Mouse (Mus musculus): ENCODE measurements around the gene Car9. TPM values are rescaled to one million over a fixed set of nuclear protein-coding genes. Genes with fewer than 3 reads are reported as not detected.

The Car9 gene
- total RNA-seq (2014; rRNA removed) (0.20 and 0.28 TPM in 2 replicates), polyA plus RNA-seq (2012; rRNA removed) (0.14 and 0.20 TPM in 2 replicates)

DNA sequence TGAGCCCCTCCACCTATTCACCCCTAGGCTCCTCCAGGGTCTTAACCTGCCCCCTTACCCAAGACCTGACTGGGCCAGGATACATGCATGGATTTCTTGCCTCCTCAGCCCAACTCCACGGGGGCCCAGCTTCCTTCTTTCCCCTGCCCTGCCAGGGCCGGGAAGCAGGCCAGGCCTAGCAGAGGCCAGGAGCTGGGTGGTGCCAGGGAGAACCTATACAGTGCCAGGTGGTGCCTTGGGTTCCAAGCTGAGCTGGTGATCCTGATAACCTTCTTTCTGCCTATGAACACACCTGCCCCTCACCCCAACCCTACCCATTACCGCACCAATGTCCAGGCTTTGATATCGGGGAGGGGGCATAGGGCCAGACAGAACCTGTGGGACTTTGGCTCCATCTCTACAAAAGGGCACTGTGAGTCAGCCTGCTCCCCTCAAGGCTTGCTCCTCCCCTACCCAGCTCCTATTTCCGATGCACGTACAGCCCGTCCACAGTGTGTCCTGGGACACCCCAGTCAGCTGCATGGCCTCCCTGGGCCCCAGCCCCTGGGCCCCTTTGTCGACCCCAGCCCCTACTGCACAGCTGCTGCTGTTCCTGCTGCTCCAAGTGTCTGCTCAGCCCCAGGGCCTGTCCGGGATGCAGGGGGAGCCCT, at the start of gene Car9:
Gene Car9, plus strand, starts transcription at position 431 of the 650 bp plus-strand sequence.
- no peaks in the 10 kb centered on the region for H3K27me3 ChIP-seq (ENCODE audit: control insufficient read depth, insufficient read depth, low read length)
- no peaks in the 10 kb centered on the region; the same call in none of the 2 replicates for H3K4me1 ChIP-seq (ENCODE audit: control insufficient read depth, insufficient read depth, low read length)
- no peak within 1 kb of the TSS for H3K9ac ChIP-seq (ENCODE audit: low read depth, low read length)
- no peak within 1 kb of the TSS for H3K27ac ChIP-seq (replicated peaks; ENCODE audit: insufficient read depth, low read depth, low read length)
- no peaks in the 10 kb centered on the region for H3K36me3 ChIP-seq (ENCODE audit: control insufficient read depth, insufficient read depth, low read length)
- H3K79me2 ChIP-seq (ENCODE audit: control insufficient read depth, insufficient read depth, low read length): no peaks in the 10 kb centered on the region
- 80% methylated on average over 9 of the region's 9 CpGs for WGBS
- H3K4me3 ChIP-seq (ENCODE audit: insufficient read depth, low read depth, low read length): no peak within 1 kb of the TSS
- TF ChIP-seq CTCF (IDR thresholded peaks at IDR 0.05; ENCODE audit: low read depth, low read length) (no peak), POLR2A (IDR thresholded peaks at IDR 0.05; ENCODE audit: extremely low read depth, insufficient read depth, low read length) (no peak)
- no peak for DNase-seq (ENCODE audit: extremely low read depth, low read depth, low spot score)

DNA sequence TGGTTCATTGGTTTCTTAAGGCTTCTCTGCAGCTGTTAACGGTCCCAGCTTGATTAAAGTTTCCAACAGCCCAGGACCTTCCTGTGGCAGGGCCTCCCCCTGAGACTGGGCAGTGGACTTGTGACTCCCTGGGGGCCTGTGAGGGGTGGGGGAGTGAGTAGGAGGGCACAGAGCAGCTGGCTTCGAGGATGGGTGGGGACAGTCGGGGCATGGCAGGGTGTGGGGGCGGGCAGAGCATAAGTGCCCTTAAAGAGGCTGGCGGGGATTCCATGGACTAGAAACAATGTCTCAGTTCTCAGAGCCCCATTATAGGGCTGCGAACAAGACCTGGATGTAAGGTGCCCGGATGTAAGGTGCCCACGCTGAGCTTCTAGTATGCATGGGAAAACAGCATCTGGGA, 49.6 kb upstream of the Car9 start:
- 40% methylated on average over 8 of the region's 8 CpGs for WGBS
- Histone ChIP-seq H3K9ac (ENCODE audit: low read depth, low read length) (no peak overlapping the region), H3K79me2 (ENCODE audit: control insufficient read depth, insufficient read depth, low read length) (no peaks in the 10 kb centered on the region), H3K36me3 (ENCODE audit: control insufficient read depth, insufficient read depth, low read length) (no peaks in the 10 kb centered on the region), H3K27ac (replicated peaks; ENCODE audit: insufficient read depth, low read depth, low read length) (no peak overlapping the region), H3K4me1 (ENCODE audit: control insufficient read depth, insufficient read depth, low read length) (no peaks in the 10 kb centered on the region; the same call in 1 of the 2 replicates), H3K27me3 (ENCODE audit: control insufficient read depth, insufficient read depth, low read length) (0 out of 2 replicates have a peak, but pooled peaks cover 6% of the 10 kb centered on the region), H3K4me3 (ENCODE audit: insufficient read depth, low read depth, low read length) (no peak overlapping the region)
- TF ChIP-seq POLR2A (IDR thresholded peaks at IDR 0.05; ENCODE audit: extremely low read depth, insufficient read depth, low read length) (no peak), CTCF (IDR thresholded peaks at IDR 0.05; ENCODE audit: low read depth, low read length) (no peak)
- DNase-seq (ENCODE audit: extremely low read depth, low read depth, low spot score): no peak

DNA sequence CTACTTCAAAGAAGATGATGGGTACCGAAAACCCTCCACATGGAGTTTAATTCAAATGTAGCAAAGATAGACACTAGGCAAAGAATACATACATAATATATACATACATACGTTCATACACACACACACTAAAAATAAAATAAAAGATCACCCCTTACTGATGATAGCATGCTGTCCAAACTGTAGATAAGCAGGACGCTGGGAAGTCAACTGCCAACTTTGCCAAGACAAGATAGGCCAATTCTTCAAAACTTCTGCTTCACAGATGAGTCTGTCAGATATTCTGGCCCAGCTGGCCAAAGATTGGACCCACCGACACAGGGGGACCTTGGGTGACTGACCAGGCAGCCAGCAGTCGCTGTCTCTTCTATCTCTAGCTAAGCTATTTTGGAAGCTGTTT, 43.7 kb upstream of the Car9 start:
- Histone ChIP-seq H3K4me3 (ENCODE audit: insufficient read depth, low read depth, low read length) (no peak overlapping the region), H3K79me2 (ENCODE audit: control insufficient read depth, insufficient read depth, low read length) (no peaks in the 10 kb centered on the region), H3K27me3 (ENCODE audit: control insufficient read depth, insufficient read depth, low read length) (no peaks in the 10 kb centered on the region), H3K27ac (replicated peaks; ENCODE audit: insufficient read depth, low read depth, low read length) (no peak overlapping the region), H3K9ac (ENCODE audit: low read depth, low read length) (no peak overlapping the region), H3K36me3 (ENCODE audit: control insufficient read depth, insufficient read depth, low read length) (no peaks in the 10 kb centered on the region), H3K4me1 (ENCODE audit: control insufficient read depth, insufficient read depth, low read length) (no peaks in the 10 kb centered on the region)
- WGBS: 92% methylated on average over 5 of the region's 5 CpGs
- no peak for DNase-seq (ENCODE audit: extremely low read depth, low read depth, low spot score)
- no peak for TF ChIP-seq CTCF (IDR thresholded peaks at IDR 0.05; ENCODE audit: low read depth, low read length)
- TF ChIP-seq POLR2A (IDR thresholded peaks at IDR 0.05; ENCODE audit: extremely low read depth, insufficient read depth, low read length): no peak

DNA sequence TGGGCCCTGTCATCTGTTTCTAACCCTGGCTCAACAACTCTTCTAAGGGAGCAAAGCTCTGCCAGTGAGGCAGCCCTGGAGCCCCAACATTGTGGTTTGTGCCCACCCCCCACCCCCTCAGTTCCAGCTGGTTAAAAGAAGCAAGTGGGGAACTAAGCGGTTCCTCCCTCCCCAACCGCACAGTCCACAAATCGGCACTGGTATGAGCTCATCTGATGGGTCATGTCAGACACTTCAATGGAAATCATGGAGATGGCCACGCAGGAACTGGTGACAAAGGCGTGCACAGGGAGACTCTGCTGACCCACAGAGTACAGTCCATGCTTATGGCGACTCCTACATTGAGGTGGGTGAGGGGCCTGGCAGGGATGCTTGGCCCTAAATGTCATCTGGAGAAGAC, 40.8 kb upstream of the Car9 start:
- DNase-seq (ENCODE audit: extremely low read depth, low read depth, low spot score): no peak
- Histone ChIP-seq H3K4me1 (ENCODE audit: control insufficient read depth, insufficient read depth, low read length) (no peaks in the 10 kb centered on the region), H3K27me3 (ENCODE audit: control insufficient read depth, insufficient read depth, low read length) (no peaks in the 10 kb centered on the region), H3K36me3 (ENCODE audit: control insufficient read depth, insufficient read depth, low read length) (no peaks in the 10 kb centered on the region), H3K9ac (ENCODE audit: low read depth, low read length) (no peak overlapping the region), H3K79me2 (ENCODE audit: control insufficient read depth, insufficient read depth, low read length) (no peaks in the 10 kb centered on the region), H3K27ac (replicated peaks; ENCODE audit: insufficient read depth, low read depth, low read length) (peak overlapping the region; percentile 54), H3K4me3 (ENCODE audit: insufficient read depth, low read depth, low read length) (no peak overlapping the region)
- TF ChIP-seq POLR2A (IDR thresholded peaks at IDR 0.05; ENCODE audit: extremely low read depth, insufficient read depth, low read length): no peak
- TF ChIP-seq CTCF (IDR thresholded peaks at IDR 0.05; ENCODE audit: low read depth, low read length): no peak
- WGBS: 85% methylated on average over 6 of the region's 6 CpGs

- 87% methylated on average over 7 of the region's 7 CpGs for WGBS
- no peak for TF ChIP-seq POLR2A (IDR thresholded peaks at IDR 0.05; ENCODE audit: extremely low read depth, insufficient read depth, low read length)
- no peak for TF ChIP-seq CTCF (IDR thresholded peaks at IDR 0.05; ENCODE audit: low read depth, low read length)
- Histone ChIP-seq H3K9ac (ENCODE audit: low read depth, low read length) (no peak overlapping the region), H3K27ac (replicated peaks; ENCODE audit: insufficient read depth, low read depth, low read length) (no peak overlapping the region), H3K27me3 (ENCODE audit: control insufficient read depth, insufficient read depth, low read length) (no peaks in the 10 kb centered on the region), H3K79me2 (ENCODE audit: control insufficient read depth, insufficient read depth, low read length) (no peaks in the 10 kb centered on the region), H3K4me3 (ENCODE audit: insufficient read depth, low read depth, low read length) (no peak overlapping the region), H3K36me3 (ENCODE audit: control insufficient read depth, insufficient read depth, low read length) (no peaks in the 10 kb centered on the region), H3K4me1 (ENCODE audit: control insufficient read depth, insufficient read depth, low read length) (no peaks in the 10 kb centered on the region)
- DNase-seq (ENCODE audit: extremely low read depth, low read depth, low spot score): no peak
These were observed 39.9 kb upstream of the Car9 start for GRCm38 (mm10) chr4:43466872-43467271.

DNA sequence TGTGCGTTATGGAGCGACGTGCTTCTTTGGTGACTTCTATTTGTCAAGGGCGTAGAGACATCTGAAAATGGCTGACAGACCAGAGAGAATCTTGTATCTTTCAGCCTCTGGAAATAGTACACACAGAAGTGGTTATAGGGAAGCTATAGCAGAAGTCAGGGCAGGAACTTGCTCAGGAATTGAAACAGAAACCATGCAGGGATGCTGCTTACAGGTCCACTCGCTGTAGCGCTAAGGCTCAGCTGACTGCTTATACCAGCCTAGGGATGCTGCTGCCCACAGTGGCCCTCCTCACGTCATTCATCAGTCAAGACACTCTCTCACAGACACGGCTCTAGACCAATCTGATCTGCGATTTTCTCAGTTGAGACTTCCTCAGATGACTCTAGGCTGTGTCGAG, 36.5 kb upstream of the Car9 start:
- H3K4me3 ChIP-seq (ENCODE audit: insufficient read depth, low read depth, low read length): no peak overlapping the region
- H3K27ac ChIP-seq (replicated peaks; ENCODE audit: insufficient read depth, low read depth, low read length): 0 out of 2 replicates have a peak overlapping the region, but pooled peaks have one; percentile 12
- 87% methylated on average over 10 of the region's 10 CpGs for WGBS
- peak; percentile 37 for DNase-seq (ENCODE audit: extremely low read depth, low read depth, low spot score)
- H3K79me2 ChIP-seq (ENCODE audit: control insufficient read depth, insufficient read depth, low read length): no peaks in the 10 kb centered on the region
- TF ChIP-seq CTCF (IDR thresholded peaks at IDR 0.05; ENCODE audit: low read depth, low read length): no peak
- TF ChIP-seq POLR2A (IDR thresholded peaks at IDR 0.05; ENCODE audit: extremely low read depth, insufficient read depth, low read length): no peak
- no peaks in the 10 kb centered on the region for H3K27me3 ChIP-seq (ENCODE audit: control insufficient read depth, insufficient read depth, low read length)
- no peaks in the 10 kb centered on the region for H3K4me1 ChIP-seq (ENCODE audit: control insufficient read depth, insufficient read depth, low read length)
- no peaks in the 10 kb centered on the region for H3K36me3 ChIP-seq (ENCODE audit: control insufficient read depth, insufficient read depth, low read length)
- no peak overlapping the region for H3K9ac ChIP-seq (ENCODE audit: low read depth, low read length)
